Mouse (Mus musculus) Muller cell, postnatal 12 days (primary cell): ENCODE measurements around the gene Ift140.

ENCODE experiments used
- DNase-seq: peaks from one replicate; pipeline ENCODE4 v3.0.0-alpha.2; 2015; ENCODE audit errors: inconsistent ontology term

Gene Ift140

GRCm38 (mm10) chr17:25077771-25078372 is 62.0 kb downstream of the Ift140 start:
- peak; percentile 85 for DNase-seq

GRCm38 (mm10) chr17:25080210-25080609 is 64.3 kb downstream of the Ift140 start:
- DNase-seq: no peak

- no peak for DNase-seq
Measured at GRCm38 (mm10) chr17:25080960-25081381, 65.1 kb downstream of the Ift140 start.

- DNase-seq: no peak
Measured at GRCm38 (mm10) chr17:25082081-25082847, 66.4 kb downstream of the Ift140 start.

DNA sequence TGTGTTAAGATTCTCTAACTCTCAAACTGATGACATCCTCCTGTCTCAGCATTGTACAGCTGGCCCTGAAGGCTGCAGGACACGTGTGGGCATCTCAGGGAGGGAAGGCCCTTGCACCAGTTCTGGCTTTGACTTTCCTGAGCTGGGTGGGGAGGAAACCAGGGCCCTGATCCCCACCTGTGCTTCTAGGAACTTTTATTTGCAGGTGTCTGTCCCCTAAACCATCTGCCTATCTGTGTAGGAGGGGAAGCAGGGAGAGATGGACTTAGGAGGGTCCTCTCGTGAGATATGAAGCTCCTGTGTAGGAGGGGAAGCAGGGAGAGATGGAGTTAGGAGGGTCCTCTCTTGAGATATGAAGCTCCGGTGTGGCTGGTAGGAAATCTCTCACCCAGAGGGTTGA is 67.0 kb downstream of the Ift140 start:
- DNase-seq: no peak

DNA sequence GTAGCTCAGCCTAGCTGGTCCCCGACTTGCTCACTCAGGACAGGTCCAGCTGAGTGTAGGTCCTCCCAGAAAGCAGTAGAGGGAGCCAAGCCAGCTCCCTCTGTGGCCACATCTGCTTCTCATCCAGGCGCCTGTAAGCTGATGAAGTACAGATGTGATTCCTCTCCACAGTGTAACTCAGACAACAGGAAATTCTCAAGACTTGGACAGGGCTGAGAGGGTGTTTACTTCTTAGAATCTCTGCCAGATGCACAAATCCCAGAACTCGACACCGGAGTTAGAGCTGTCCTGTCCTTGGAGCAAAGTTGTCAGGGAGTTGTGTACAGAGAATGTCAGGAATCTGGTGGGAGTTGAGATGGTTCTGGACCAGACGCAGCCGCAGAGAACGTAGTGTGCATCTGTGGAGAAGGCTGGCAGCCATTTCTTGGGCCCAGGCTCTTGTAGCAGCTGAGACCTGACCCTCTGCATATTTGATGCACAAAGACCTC is 67.6 kb downstream of the Ift140 start, which contains the start of gene Tmem204:
Gene Tmem204 (minus strand): TSS at position 148 of the 488 bp plus-strand sequence.
- peak; percentile 17 for DNase-seq

DNA sequence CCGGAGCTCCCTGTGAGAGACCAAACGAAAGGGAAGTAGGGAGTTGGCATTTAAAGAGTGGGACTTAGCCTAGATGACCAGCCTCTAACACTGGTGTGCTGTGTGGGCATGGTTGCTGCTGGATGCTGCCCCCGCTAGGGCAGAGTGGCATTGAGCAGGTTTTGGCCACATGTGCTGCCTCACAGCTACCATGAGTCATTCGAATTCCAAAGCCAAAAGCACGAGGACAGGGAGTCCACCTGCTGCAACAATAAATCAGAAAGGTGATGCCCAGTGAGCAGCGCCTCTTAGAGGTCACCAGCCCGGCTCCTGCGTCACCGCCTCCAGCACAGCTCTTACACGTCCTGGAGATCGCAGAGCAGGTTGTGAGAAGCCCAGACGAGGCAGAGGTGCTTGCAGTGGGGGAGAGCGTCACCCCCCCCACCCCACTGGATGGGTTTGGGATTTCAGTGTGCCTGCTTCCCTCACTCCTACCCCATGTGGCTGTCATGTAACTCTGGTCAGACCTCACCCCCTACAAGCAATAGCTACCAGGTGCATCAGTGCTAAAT is 69.0 kb downstream of the Ift140 start:
- no peak for DNase-seq

DNA sequence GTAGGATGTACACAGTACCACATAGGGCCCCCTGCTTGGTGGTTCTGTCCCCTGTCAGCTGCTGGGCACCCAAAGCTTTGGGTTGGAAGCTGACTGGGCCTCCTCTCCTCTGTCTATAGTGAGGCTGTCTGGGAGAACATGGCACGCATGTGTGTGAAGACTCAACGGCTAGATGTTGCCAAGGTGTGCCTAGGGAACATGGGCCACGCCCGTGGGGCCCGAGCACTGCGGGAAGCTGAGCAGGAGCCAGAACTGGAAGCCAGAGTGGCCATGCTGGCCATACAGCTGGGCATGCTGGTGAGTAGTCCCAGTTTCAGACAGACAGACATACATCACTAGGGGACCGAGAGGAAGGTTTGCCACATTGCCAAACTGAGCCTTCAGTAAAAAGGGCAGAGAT is 70.8 kb downstream of the Ift140 start:
- DNase-seq: no peak

DNA sequence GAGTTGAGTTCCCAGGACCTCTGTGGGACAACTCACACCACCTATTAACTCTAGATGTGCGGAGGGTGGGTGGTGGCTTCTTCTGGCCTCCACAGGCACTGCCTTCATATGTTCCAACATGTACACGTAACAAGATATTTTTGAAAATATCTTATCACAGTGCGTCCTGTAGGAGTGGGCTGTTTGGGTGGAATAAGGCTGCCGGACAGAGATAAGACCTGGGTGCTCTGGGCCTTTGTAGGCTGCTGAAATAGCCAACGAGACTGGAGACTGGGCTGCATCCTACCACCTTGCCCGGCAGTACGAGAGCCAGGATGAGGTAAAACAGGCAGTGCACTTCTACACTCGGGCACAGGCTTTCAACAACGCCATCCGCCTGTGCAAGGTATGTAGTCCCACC is 73.3 kb downstream of the Ift140 start:
- no peak for DNase-seq

DNA sequence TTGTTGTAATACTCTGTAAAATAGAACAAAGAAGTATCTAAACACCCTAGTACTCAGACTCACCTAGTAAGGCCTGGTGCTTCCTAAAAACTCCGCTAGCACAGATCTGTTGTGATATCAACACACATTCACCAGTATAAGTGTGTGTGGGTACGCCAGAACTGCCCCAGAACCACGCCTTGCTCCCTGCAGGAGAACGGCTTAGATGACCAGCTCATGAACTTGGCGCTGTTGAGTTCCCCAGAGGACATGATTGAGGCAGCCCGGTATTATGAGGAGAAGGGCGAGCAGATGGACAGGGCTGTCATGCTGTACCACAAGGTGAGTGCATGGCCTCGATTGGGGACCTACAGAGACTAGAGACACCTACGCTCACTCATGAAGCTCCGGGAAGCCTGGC is 74.6 kb downstream of the Ift140 start:
- DNase-seq: no peak

GRCm38 (mm10) chr17:25096221-25096620 is 80.3 kb downstream of the Ift140 start:
- no peak for DNase-seq

DNA sequence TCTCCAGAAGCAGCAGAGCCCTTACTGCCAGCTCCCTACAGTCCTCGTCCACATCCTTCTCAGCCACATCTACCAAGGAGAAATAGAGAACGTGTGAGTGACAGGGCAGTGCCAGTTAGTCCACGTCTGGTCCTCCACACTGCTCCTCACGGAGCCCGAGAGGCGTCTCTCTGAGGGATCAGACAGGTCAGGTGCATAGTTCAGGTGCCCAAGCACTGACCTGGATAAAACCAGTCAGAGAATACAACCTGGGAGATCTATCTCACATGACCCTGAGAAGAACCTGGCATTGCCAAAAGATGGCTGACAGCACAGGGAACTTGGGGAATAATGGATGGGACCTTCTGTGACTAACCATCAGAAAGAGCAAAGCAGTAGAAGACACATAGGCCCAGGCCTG is 84.2 kb downstream of the Ift140 start:
- DNase-seq: no peak

- DNase-seq: no peak
Measured at GRCm38 (mm10) chr17:25101338-25101737, 85.5 kb downstream of the Ift140 start.

DNA sequence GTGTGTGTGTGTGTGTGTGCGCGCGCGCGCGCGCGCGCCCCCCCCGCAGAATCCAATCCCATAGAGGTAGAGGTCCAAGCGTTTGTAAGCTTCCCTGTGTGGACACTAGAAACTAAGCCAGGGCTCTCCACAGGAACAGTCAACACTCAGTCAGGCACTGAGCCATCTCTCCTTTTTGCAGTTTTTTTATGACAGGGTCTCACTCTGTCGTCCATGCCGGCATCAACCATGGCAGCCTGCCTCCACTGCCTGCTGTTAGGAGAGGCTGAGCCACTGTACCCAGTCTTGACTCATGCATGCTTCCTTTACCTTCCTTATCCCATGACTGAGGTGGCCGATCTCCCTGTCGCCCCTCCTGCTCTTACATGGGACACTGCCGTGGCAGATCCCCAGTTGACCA is 91.9 kb downstream of the Ift140 start:
- DNase-seq: no peak

DNA sequence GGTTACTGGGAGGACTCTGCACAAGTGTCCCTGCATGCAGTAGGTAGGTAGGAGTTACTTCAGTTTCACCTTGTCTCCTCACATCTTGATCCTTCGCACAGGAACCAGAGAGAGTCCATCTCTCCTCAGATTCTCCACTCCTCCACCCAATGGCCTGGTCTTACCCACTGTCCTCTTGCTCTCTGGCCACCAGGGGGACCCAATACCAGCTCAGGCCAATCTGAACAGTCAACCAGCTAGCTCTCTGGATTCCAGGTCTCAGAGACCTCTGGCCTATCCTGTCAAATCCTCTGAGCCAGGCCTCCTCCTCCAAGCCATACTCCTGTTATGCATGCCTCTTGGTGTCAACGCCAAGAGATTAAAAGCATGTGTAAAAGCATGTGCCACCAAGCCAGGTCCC is 93.7 kb downstream of the Ift140 start:
- peak; percentile 59 for DNase-seq

DNA sequence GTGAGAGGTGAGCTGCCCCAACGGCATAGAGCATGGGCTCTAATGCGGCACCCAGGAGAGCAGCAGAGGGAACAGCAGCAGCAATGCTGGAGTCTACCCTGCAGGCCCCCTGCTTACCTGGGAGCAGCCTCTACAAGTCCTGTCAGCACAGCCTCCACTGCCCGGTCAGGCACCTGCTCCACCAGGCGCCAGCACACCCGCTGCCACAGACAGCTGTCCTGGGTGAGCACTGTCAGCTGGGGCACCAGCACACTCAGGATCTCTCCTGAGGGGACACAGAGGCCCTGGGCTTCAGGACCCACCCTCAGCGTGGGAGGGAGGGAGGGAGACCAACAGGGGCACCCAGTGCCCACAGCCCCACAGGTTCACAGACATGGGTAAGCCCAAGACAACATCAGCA is 94.7 kb downstream of the Ift140 start:
- no peak for DNase-seq

DNA sequence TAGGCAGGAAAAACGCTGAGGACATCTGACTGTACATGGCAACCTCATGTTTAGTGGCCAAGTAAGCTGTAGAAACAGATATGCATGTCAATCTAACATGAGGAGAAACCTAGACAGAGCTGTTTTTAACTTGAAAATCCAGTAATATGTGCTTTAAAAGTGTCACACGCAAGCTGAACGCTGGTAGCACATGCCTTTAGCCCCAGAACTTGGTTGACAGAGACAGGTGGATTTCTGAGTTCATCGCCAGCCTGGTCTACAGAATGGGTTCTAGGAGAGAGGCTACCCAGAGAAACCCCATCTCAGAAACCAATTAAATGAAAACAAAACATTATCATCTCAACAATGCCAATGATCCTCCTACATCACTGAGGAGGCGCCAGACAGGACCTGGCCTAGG is 95.3 kb downstream of the Ift140 start:
- no peak for DNase-seq

GRCm38 (mm10) chr17:25111739-25112422 is 96.0 kb downstream of the Ift140 start:
- no peak for DNase-seq

- no peak for DNase-seq
Measured at GRCm38 (mm10) chr17:25112423-25112810, 96.5 kb downstream of the Ift140 start.

GRCm38 (mm10) chr17:25114908-25115645 is 99.2 kb downstream of the Ift140 start:
- no peak for DNase-seq

DNA sequence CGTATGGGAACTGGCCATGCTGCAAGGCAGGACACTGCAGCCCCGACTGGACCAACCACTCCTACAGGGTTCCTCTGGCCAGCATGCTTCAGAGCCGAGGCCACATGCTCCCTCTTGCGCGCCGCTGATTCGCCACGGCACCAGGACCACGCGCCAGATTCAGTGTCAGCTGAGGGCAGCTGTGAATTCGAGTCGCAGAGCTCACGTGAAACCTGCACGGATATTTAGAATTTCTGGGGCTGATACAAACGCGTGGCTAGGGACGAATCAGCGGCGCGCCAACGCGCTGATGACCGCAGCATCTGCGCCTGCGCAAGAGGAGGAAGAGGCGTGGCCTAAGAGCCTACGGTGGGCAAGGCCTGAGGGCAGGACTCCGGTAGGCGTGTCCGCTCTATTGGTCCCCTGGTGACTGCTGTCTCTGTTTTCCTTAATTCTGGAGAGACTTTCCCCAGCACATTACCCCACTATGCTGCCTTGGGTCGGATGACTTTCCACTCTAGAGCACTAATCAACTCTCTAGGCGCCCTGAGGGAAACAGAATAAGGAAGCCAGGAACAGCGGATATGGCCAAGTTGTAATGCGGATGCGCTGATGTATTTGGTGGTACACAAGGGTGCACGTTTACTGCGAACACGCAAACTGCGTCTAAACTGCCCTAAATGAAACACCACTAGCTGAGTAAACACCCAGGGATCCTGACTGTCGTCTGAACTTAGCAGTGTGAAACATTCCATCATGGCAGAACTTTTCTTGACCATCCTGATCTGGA is 100.0 kb downstream of the Ift140 start, which contains the start of gene Telo2:
Gene Telo2 (minus strand): TSS at position 304 of the 769 bp plus-strand sequence.
- peak; percentile 90 for DNase-seq
